10 mouse cellular contexts compared by ENCODE assay signal in genomic region chr7:45456721-45457203, GRCm38 (mm10). TPM values are rescaled to one million over a fixed set of nuclear protein-coding genes. Genes with fewer than 3 reads are reported as not detected.
DNase-seq lines count a peak whose midpoint lies in the region; ATAC-seq and TF ChIP-seq lines count a peak whose summit lies in the region.
"Had no signal": no experiment of that assay in that cellular context is flagged by ENCODE, and none has a peak within 500 bp of the region (broad histone marks: within the 10 kb centered on the region; RNA-seq: fewer than 3 reads in every experiment).

No protein-coding gene starts in this region.

- no peaks in the 10 kb centered on the region for H3K27me3 ChIP-seq in kidney, embryonic 16.5 days (ENCODE audit: insufficient read depth, low read length)
- no peaks in the 10 kb centered on the region for H3K27me3 ChIP-seq in intestine, embryonic 14.5 days (replicated peaks; ENCODE audit: control insufficient read depth, insufficient read depth, low read length)
- H3K27me3 ChIP-seq in myocyte (ENCODE audit: control insufficient read depth, insufficient read depth, insufficient read length), result no peaks in the 10 kb centered on the region

- peaks cover 34% of the 10 kb centered on the region for H3K36me3 ChIP-seq in kidney, embryonic 16.5 days (ENCODE audit: insufficient read depth, low read length)
- H3K36me3 ChIP-seq in intestine, embryonic 14.5 days (ENCODE audit: control insufficient read depth, insufficient read depth, low read length), result peaks cover 58% of the 10 kb centered on the region
- H3K36me3 ChIP-seq in myocyte (ENCODE audit: control insufficient read depth, insufficient read depth), result peaks cover 42% of the 10 kb centered on the region

- H3K9ac ChIP-seq in kidney, embryonic 16.5 days (replicated peaks; ENCODE audit: low read length), result no peak overlapping the region
- H3K9ac ChIP-seq in intestine, embryonic 14.5 days (ENCODE audit: low read length), result no peak overlapping the region

- peak overlapping the region; percentile 86; the same call in 1 of the 2 replicates for H3K4me2 ChIP-seq in kidney, embryonic 16.5 days (replicated peaks; ENCODE audit: low read depth, low read length)
- 0 out of 2 replicates have a peak overlapping the region, but pooled peaks have one; percentile 63 for H3K4me2 ChIP-seq in intestine, embryonic 14.5 days (ENCODE audit: low read length)
- peak overlapping the region; percentile 96 for H3K4me2 ChIP-seq in myocyte (ENCODE audit: low read depth)

- H3K27ac ChIP-seq in kidney, embryonic 16.5 days (ENCODE audit: low read length), result peak overlapping the region; percentile 48; the same call in 1 of the 2 replicates
- peak overlapping the region; percentile 59 for H3K27ac ChIP-seq in bone marrow, adult 2 months (ENCODE audit: control insufficient read depth, insufficient read depth, low read depth, low read length, poor library complexity)
- no peak overlapping the region for H3K27ac ChIP-seq in intestine, embryonic 14.5 days (ENCODE audit: low read depth)

- no peak for DNase-seq in kidney, adult 11 months
- DNase-seq in intestine, embryonic 14.5 days (ENCODE audit: low spot score), result no peak
- DNase-seq in thymus, adult 18-20 months, result no peak
- DNase-seq in layer of hippocampus, adult 18-20 months (ENCODE audit: low spot score in 2 of 2), result no peak
- no peak for DNase-seq in frontal cortex, postnatal 36 days (ENCODE audit: low spot score in 2 of 2)
- DNase-seq: adrenal gland, postnatal 25 days had no signal

- ATAC-seq in kidney, embryonic 16.5 days (ENCODE audit: low FRiP score, low TSS enrichment), result no peak
- ATAC-seq in intestine, embryonic 14.5 days (replicated peaks; ENCODE audit: low FRiP score, low TSS enrichment, low read depth), result no peak

- H3K9me3 ChIP-seq in kidney, embryonic 16.5 days (ENCODE audit: low read length), result no peaks in the 10 kb centered on the region
- no peaks in the 10 kb centered on the region for H3K9me3 ChIP-seq in intestine, embryonic 14.5 days (ENCODE audit: control insufficient read depth, low read length)

- no peak for TF ChIP-seq POLR2A in bone marrow, adult 2 months (IDR thresholded peaks at IDR 0.05; ENCODE audit: borderline replicate concordance, control insufficient read depth, low read depth, low read length)
- no peak for TF ChIP-seq POLR2A in myocyte (IDR thresholded peaks at IDR 0.05; ENCODE audit: insufficient read length, low read depth)

- H3K4me3 ChIP-seq in kidney, embryonic 16.5 days (ENCODE audit: low read length), result 0 out of 2 replicates have a peak overlapping the region, but pooled peaks have one; percentile 88
- no peak overlapping the region for H3K4me3 ChIP-seq in bone marrow, adult 2 months (replicated peaks; ENCODE audit: control insufficient read depth, low read depth, low read length)
- H3K4me3 ChIP-seq in intestine, embryonic 14.5 days (ENCODE audit: low read depth, low read length), result 0 out of 2 replicates have a peak overlapping the region, but pooled peaks have one; percentile 92
- peak overlapping the region; percentile 99 for H3K4me3 ChIP-seq in myocyte

- peaks cover 34% of the 10 kb centered on the region for H3K4me1 ChIP-seq in kidney, embryonic 16.5 days (ENCODE audit: insufficient read depth, low read length)
- H3K4me1 ChIP-seq in bone marrow, adult 2 months (ENCODE audit: control insufficient read depth, insufficient read depth, low read length), result peaks cover 4% of the 10 kb centered on the region; the same call in 1 of the 2 replicates
- peaks cover 32% of the 10 kb centered on the region for H3K4me1 ChIP-seq in intestine, embryonic 14.5 days (replicated peaks; ENCODE audit: control insufficient read depth, insufficient read depth, low read length)

- H3ac ChIP-seq in myocyte (ENCODE audit: control insufficient read depth, insufficient read length), result no peak overlapping the region

- TF ChIP-seq CTCF in bone marrow, adult 2 months (IDR thresholded peaks at IDR 0.05; ENCODE audit: control insufficient read depth, insufficient read depth, low read length), result no peak

- 43% methylated on average over 9 of the region's 9 CpGs for WGBS in kidney, embryonic 16.5 days
- WGBS in bone marrow, adult 2 months, result 49% methylated on average over 9 of the region's 9 CpGs
- WGBS in intestine, embryonic 14.5 days, result 51% methylated on average over 9 of the region's 9 CpGs

- peaks cover 29% of the 10 kb centered on the region for H3K79me2 ChIP-seq in myocyte (ENCODE audit: control insufficient read depth, insufficient read depth)

TF ChIP-seq in myocyte, 11 proteins besides CTCF, POLR2A, EP300 and RAD21:
- TF ChIP-seq POLR2AphosphoS2 (IDR thresholded peaks at IDR 0.05; ENCODE audit: insufficient read length, low read depth) (no peak), E2F4 (IDR thresholded peaks at IDR 0.05; ENCODE audit: insufficient read depth) (no peak), MAX (IDR thresholded peaks at IDR 0.05; ENCODE audit: low read depth) (no peak), MYOD1 (IDR thresholded peaks at IDR 0.05; ENCODE audit: control insufficient read depth in 1 of 3, insufficient read length in 2 of 3, low read depth in 2 of 3) (no peak)

RNA-seq across cellular contexts. Expression of gene Ftl1, which starts 2.9 kb away (rescaled TPM):
- 5,149 and 5,628 TPM in 2 replicates for polyA plus RNA-seq in kidney, embryonic 16.5 days (2015; fragmentation: Nextera tagmentation; extraction: Ambion mirVana)
- polyA plus RNA-seq in bone marrow, adult 2 months (2011; ENCODE audit: insufficient read depth, insufficient read length, low replicate concordance, missing spikeins), result 2,067 and 2,131 TPM in 2 replicates
- polyA plus RNA-seq in intestine, embryonic 14.5 days (2014; fragmentation: Nextera tagmentation; extraction: Ambion mirVana), result 4,654 and 4,671 TPM in 2 replicates
- 2,413 TPM for polyA plus RNA-seq in myocyte (2012; fragmentation: generic; extraction: Trizol)
- total RNA-seq in layer of hippocampus, adult 18-20 months (2021), result 100 to 1,000 TPM; 230 to 234 TPM

RNA-seq across cellular contexts. Expression of gene Bax, which starts 9.9 kb away (rescaled TPM):
- polyA plus RNA-seq in kidney, embryonic 16.5 days (2015; fragmentation: Nextera tagmentation; extraction: Ambion mirVana), result 172 and 182 TPM in 2 replicates
- polyA plus RNA-seq in bone marrow, adult 2 months (2011; ENCODE audit: insufficient read depth, insufficient read length, low replicate concordance, missing spikeins), result 71.8 and 143 TPM in 2 replicates
- 134 and 139 TPM in 2 replicates for polyA plus RNA-seq in intestine, embryonic 14.5 days (2014; fragmentation: Nextera tagmentation; extraction: Ambion mirVana)
- polyA plus RNA-seq in myocyte (2012; fragmentation: generic; extraction: Trizol), result 249 TPM
- total RNA-seq in layer of hippocampus, adult 18-20 months (2021), result 10 to 100 TPM; 68.5 to 68.9 TPM

RNA-seq across cellular contexts. Expression of gene Ruvbl2, which starts 18.9 kb away (rescaled TPM):
- polyA plus RNA-seq in kidney, embryonic 16.5 days (2015; fragmentation: Nextera tagmentation; extraction: Ambion mirVana), result 164 and 173 TPM in 2 replicates
- 61.4 and 66.3 TPM in 2 replicates for polyA plus RNA-seq in bone marrow, adult 2 months (2011; ENCODE audit: insufficient read depth, insufficient read length, low replicate concordance, missing spikeins)
- 164 and 174 TPM in 2 replicates for polyA plus RNA-seq in intestine, embryonic 14.5 days (2014; fragmentation: Nextera tagmentation; extraction: Ambion mirVana)
- 118 TPM for polyA plus RNA-seq in myocyte (2012; fragmentation: generic; extraction: Trizol)
- 10 to 100 TPM; 34.6 to 37.7 TPM for total RNA-seq in layer of hippocampus, adult 18-20 months (2021)

RNA-seq across cellular contexts. Expression of gene Gys1, which starts 22.1 kb away (rescaled TPM):
- polyA plus RNA-seq in kidney, embryonic 16.5 days (2015; fragmentation: Nextera tagmentation; extraction: Ambion mirVana), result 51.1 and 51.7 TPM in 2 replicates
- polyA plus RNA-seq in bone marrow, adult 2 months (2011; ENCODE audit: insufficient read depth, insufficient read length, low replicate concordance, missing spikeins), result 11.3 and 17.4 TPM in 2 replicates
- polyA plus RNA-seq in intestine, embryonic 14.5 days (2014; fragmentation: Nextera tagmentation; extraction: Ambion mirVana), result 36.0 and 36.2 TPM in 2 replicates
- 125 TPM for polyA plus RNA-seq in myocyte (2012; fragmentation: generic; extraction: Trizol)
- total RNA-seq in layer of hippocampus, adult 18-20 months (2021), result 10 to 100 TPM; 13.5 to 15.4 TPM

RNA-seq across cellular contexts. Expression of gene Tulp2, which starts 24.9 kb away (rescaled TPM):
- polyA plus RNA-seq in kidney, embryonic 16.5 days (2015; fragmentation: Nextera tagmentation; extraction: Ambion mirVana), result 0.80 and 1.1 TPM in 2 replicates
- 1.3 TPM in 1 of 2 replicates, not detected in the other for polyA plus RNA-seq in bone marrow, adult 2 months (2011; ENCODE audit: insufficient read depth, insufficient read length, low replicate concordance, missing spikeins)
- polyA plus RNA-seq in intestine, embryonic 14.5 days (2014; fragmentation: Nextera tagmentation; extraction: Ambion mirVana), result 1.8 and 2.3 TPM in 2 replicates
- polyA plus RNA-seq in myocyte (2012; fragmentation: generic; extraction: Trizol), result 0.06 TPM
- total RNA-seq in layer of hippocampus, adult 18-20 months (2021), result under 1 TPM in 1 of 2 experiments, not detected in 1; 0.20 TPM
- total RNA-seq: hematopoietic stem cell, adult 5-6 weeks had no signal
